Mouse (Mus musculus): ENCODE data around the gene 1700013G24Rik. TPM values are rescaled to one million over a fixed set of nuclear protein-coding genes. Genes with fewer than 3 reads are reported as not detected.
"Not testable (repeated sequence)": the region's sequence is repeated elsewhere in the genome, so short reads cannot be mapped to it uniquely, and the experiment has no call there.

The 1700013G24Rik gene
- not detected in 2 replicates for polyA plus RNA-seq (2015; fragmentation: Nextera tagmentation; extraction: Ambion mirVana)

GRCm38 (mm10) chr4:137453234-137453767 is at the start of gene 1700013G24Rik:
1700013G24Rik (plus strand) TSS chr4:137453284.
- Histone ChIP-seq H3K9me3 (no peaks in the 10 kb centered on the region), H3K4me3 (no peak within 1 kb of the TSS), H3K4me1 (peaks cover 11% of the 10 kb centered on the region), H3K4me2 (no peak within 1 kb of the TSS), H3K27ac (no peak within 1 kb of the TSS), H3K9ac (no peak within 1 kb of the TSS), H3K27me3 (no peaks in the 10 kb centered on the region), H3K36me3 (no peaks in the 10 kb centered on the region)
- 79% methylated on average over 8 of the region's 8 CpGs for WGBS
- ATAC-seq (ENCODE audit: insufficient number of reproducible peaks, insufficient read depth, low FRiP score, low TSS enrichment, low read depth) = no peak

GRCm38 (mm10) chr4:137405571-137405970 is 47.5 kb upstream of the 1700013G24Rik start:
- H3K36me3 ChIP-seq = no peaks in the 10 kb centered on the region
- 91% methylated on average over 3 of the region's 3 CpGs for WGBS
- no peaks in the 10 kb centered on the region for H3K4me1 ChIP-seq
- H3K27ac ChIP-seq = no peak overlapping the region
- H3K9me3 ChIP-seq = no peaks in the 10 kb centered on the region
- H3K4me2 ChIP-seq = no peak overlapping the region
- H3K27me3 ChIP-seq = no peaks in the 10 kb centered on the region
- H3K9ac ChIP-seq = no peak overlapping the region
- no peak overlapping the region for H3K4me3 ChIP-seq
- ATAC-seq (ENCODE audit: insufficient number of reproducible peaks, insufficient read depth, low FRiP score, low TSS enrichment, low read depth) = no peak

- H3K9me3 ChIP-seq = no peaks in the 10 kb centered on the region
- H3K36me3 ChIP-seq = no peaks in the 10 kb centered on the region
- H3K4me1 ChIP-seq = no peaks in the 10 kb centered on the region
- ATAC-seq (ENCODE audit: insufficient number of reproducible peaks, insufficient read depth, low FRiP score, low TSS enrichment, low read depth) = no peak
- H3K27ac ChIP-seq = no peak within 1 kb of the TSS
- no peak within 1 kb of the TSS for H3K4me3 ChIP-seq
- no peaks in the 10 kb centered on the region for H3K27me3 ChIP-seq
- WGBS = 88% methylated on average over 5 of the region's 5 CpGs
- H3K4me2 ChIP-seq = no peak within 1 kb of the TSS
- H3K9ac ChIP-seq = no peak within 1 kb of the TSS
These were observed 43.4 kb upstream of the 1700013G24Rik start, which contains the start of gene Cela3a for GRCm38 (mm10) chr4:137409691-137410090. Cela3a (minus strand) TSS chr4:137409791.

GRCm38 (mm10) chr4:137412185-137412709 is 40.8 kb upstream of the 1700013G24Rik start:
- ATAC-seq (ENCODE audit: insufficient number of reproducible peaks, insufficient read depth, low FRiP score, low TSS enrichment, low read depth); H3K4me1 ChIP-seq; H3K27ac ChIP-seq; H3K9me3 ChIP-seq; H3K36me3 ChIP-seq; H3K27me3 ChIP-seq; H3K4me3 ChIP-seq; H3K9ac ChIP-seq; H3K4me2 ChIP-seq: not testable (repeated sequence)
- 81% methylated on average over 7 of the region's 7 CpGs for WGBS

- WGBS = 61% methylated on average over 1 of the region's 1 CpGs
- no peak for ATAC-seq (ENCODE audit: insufficient number of reproducible peaks, insufficient read depth, low FRiP score, low TSS enrichment, low read depth)
These were observed 38.1 kb upstream of the 1700013G24Rik start for GRCm38 (mm10) chr4:137414936-137415335.

GRCm38 (mm10) chr4:137417712-137418564 is 35.1 kb upstream of the 1700013G24Rik start:
- ATAC-seq (ENCODE audit: insufficient number of reproducible peaks, insufficient read depth, low FRiP score, low TSS enrichment, low read depth) = no peak
- Histone ChIP-seq H3K4me3 (no peak overlapping the region), H3K27ac (no peak overlapping the region), H3K4me1 (no peaks in the 10 kb centered on the region), H3K9ac (no peak overlapping the region), H3K9me3 (no peaks in the 10 kb centered on the region), H3K4me2 (no peak overlapping the region), H3K36me3 (no peaks in the 10 kb centered on the region), H3K27me3 (no peaks in the 10 kb centered on the region)
- WGBS = 65% methylated on average over 11 of the region's 11 CpGs

More at GRCm38 (mm10) chr4:137414936-137415335, 38.1 kb upstream of the 1700013G24Rik start:
- Histone ChIP-seq H3K4me1 (no peaks in the 10 kb centered on the region), H3K36me3 (no peaks in the 10 kb centered on the region), H3K27me3 (no peaks in the 10 kb centered on the region), H3K4me2 (no peak overlapping the region), H3K9ac (no peak overlapping the region), H3K27ac (no peak overlapping the region), H3K4me3 (no peak overlapping the region), H3K9me3 (no peaks in the 10 kb centered on the region)

- 88% methylated on average over 4 of the region's 4 CpGs for WGBS
- no peaks in the 10 kb centered on the region for H3K9me3 ChIP-seq
- no peak within 1 kb of the TSS for H3K4me2 ChIP-seq
- no peaks in the 10 kb centered on the region for H3K27me3 ChIP-seq
- no peak for ATAC-seq (ENCODE audit: insufficient number of reproducible peaks, insufficient read depth, low FRiP score, low TSS enrichment, low read depth)
- no peaks in the 10 kb centered on the region for H3K36me3 ChIP-seq
- no peaks in the 10 kb centered on the region for H3K4me1 ChIP-seq
- H3K27ac ChIP-seq = no peak within 1 kb of the TSS
- H3K9ac ChIP-seq = no peak within 1 kb of the TSS
- H3K4me3 ChIP-seq = no peak within 1 kb of the TSS
These were observed 22.6 kb upstream of the 1700013G24Rik start, which contains the start of gene Cela3b for GRCm38 (mm10) chr4:137430502-137430901. Cela3b (minus strand) TSS chr4:137430540.

- not testable (repeated sequence) for ATAC-seq (ENCODE audit: insufficient number of reproducible peaks, insufficient read depth, low FRiP score, low TSS enrichment, low read depth)
These were observed 20.2 kb upstream of the 1700013G24Rik start for GRCm38 (mm10) chr4:137432700-137433550.

GRCm38 (mm10) chr4:137436979-137437669 is 16.0 kb upstream of the 1700013G24Rik start:
- Histone ChIP-seq H3K4me2 (no peak overlapping the region), H3K4me3 (no peak overlapping the region), H3K27ac (no peak overlapping the region), H3K9ac (no peak overlapping the region), H3K4me1 (no peaks in the 10 kb centered on the region), H3K36me3 (no peaks in the 10 kb centered on the region), H3K27me3 (no peaks in the 10 kb centered on the region), H3K9me3 (no peaks in the 10 kb centered on the region)
- ATAC-seq (ENCODE audit: insufficient number of reproducible peaks, insufficient read depth, low FRiP score, low TSS enrichment, low read depth) = no peak
- WGBS = 89% methylated on average over 8 of the region's 8 CpGs

More at GRCm38 (mm10) chr4:137432700-137433550, 20.2 kb upstream of the 1700013G24Rik start:
- H3K4me1 ChIP-seq, H3K9me3 ChIP-seq, H3K4me3 ChIP-seq, H3K27ac ChIP-seq, H3K9ac ChIP-seq, H3K27me3 ChIP-seq, H3K36me3 ChIP-seq, H3K4me2 ChIP-seq: not testable (repeated sequence)
- WGBS = 81% methylated on average over 10 of the region's 10 CpGs

- H3K4me1 ChIP-seq = 0 out of 2 replicates have a peak, but pooled peaks cover 2% of the 10 kb centered on the region
- no peaks in the 10 kb centered on the region for H3K27me3 ChIP-seq
- no peak overlapping the region for H3K9ac ChIP-seq
- ATAC-seq (ENCODE audit: insufficient number of reproducible peaks, insufficient read depth, low FRiP score, low TSS enrichment, low read depth) = no peak
- H3K9me3 ChIP-seq = no peaks in the 10 kb centered on the region
- no peak overlapping the region for H3K27ac ChIP-seq
- no peaks in the 10 kb centered on the region for H3K36me3 ChIP-seq
- 85% methylated on average over 8 of the region's 8 CpGs for WGBS
- H3K4me3 ChIP-seq = no peak overlapping the region
- H3K4me2 ChIP-seq = no peak overlapping the region
These were observed 14.2 kb upstream of the 1700013G24Rik start for GRCm38 (mm10) chr4:137438842-137439241.

- WGBS = 82% methylated on average over 4 of the region's 4 CpGs
- no peaks in the 10 kb centered on the region for H3K27me3 ChIP-seq
- no peak overlapping the region for H3K4me3 ChIP-seq
- no peaks in the 10 kb centered on the region for H3K36me3 ChIP-seq
- no peak overlapping the region for H3K27ac ChIP-seq
- no peaks in the 10 kb centered on the region for H3K9me3 ChIP-seq
- H3K4me1 ChIP-seq = 0 out of 2 replicates have a peak, but pooled peaks cover 4% of the 10 kb centered on the region
- no peak for ATAC-seq (ENCODE audit: insufficient number of reproducible peaks, insufficient read depth, low FRiP score, low TSS enrichment, low read depth)
- H3K4me2 ChIP-seq = no peak overlapping the region
- no peak overlapping the region for H3K9ac ChIP-seq
These were observed 11.8 kb upstream of the 1700013G24Rik start for GRCm38 (mm10) chr4:137441332-137441731.
